Mouse (Mus musculus): ENCODE measurements around the gene Sytl2. TPM values are rescaled to one million over a fixed set of nuclear protein-coding genes. Genes with fewer than 3 reads are reported as not detected.

The Sytl2 gene
- polyA plus RNA-seq, 1 experiment from 2014 or later, result 0.42 TPM

DNA sequence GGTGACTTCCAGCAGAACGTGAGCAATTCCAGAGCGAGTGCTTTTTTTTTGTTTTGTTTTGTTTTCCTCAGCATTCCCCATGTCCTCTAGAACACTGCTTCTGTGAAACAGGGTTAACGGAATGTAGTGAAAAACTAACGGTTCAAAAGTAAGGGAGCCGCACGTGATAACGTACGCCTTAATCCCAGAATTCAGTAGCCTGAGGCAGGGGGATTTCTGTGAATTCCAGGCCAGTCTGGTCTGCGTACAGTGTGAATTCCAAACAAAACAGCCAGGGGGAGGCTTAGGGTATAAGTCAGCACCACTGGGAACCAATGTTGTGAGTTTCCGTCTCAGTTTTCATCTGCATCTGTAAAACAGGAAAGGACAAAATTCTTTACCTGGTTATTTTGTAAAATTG lies 155.5 kb downstream of the Sytl2 start:
- Histone ChIP-seq H3K4me3 (ENCODE audit: low read depth, low read length) (peak overlapping the region; percentile 73), H3K9me3 (ENCODE audit: low read length) (no peaks in the 10 kb centered on the region), H3K36me3 (replicated peaks; ENCODE audit: insufficient read depth, low read length) (peaks cover 17% of the 10 kb centered on the region), H3K9ac (replicated peaks) (peak overlapping the region; percentile 74), H3K4me1 (ENCODE audit: insufficient read depth) (peaks cover 15% of the 10 kb centered on the region), H3K27me3 (ENCODE audit: insufficient read depth, low read length) (no peaks in the 10 kb centered on the region), H3K4me2 (ENCODE audit: low read depth, low read length) (peak overlapping the region; percentile 90), H3K27ac (ENCODE audit: low read depth) (peak overlapping the region; percentile 86)
- WGBS (ENCODE audit: insufficient replicate concordance), result 4% methylated on average over 10 of the region's 10 CpGs
- no peak for DNase-seq
- TF ChIP-seq EP300 (IDR thresholded peaks at IDR 0.05; ENCODE audit: low read depth) (no peak), CTCF (IDR thresholded peaks at IDR 0.05; ENCODE audit: low read depth) (peak; percentile 27)
- ATAC-seq, result peak; percentile 39

Other genes starting within 250 kb of the Sytl2 start
- 29.9 and 30.6 TPM in 2 replicates for gene Picalm, start 172.0 kb upstream of the Sytl2 start, polyA plus RNA-seq (2015; fragmentation: Nextera tagmentation; extraction: Ambion mirVana)
- not detected in 2 replicates for gene Ccdc83, start 36.5 kb upstream of the Sytl2 start, polyA plus RNA-seq (2015; fragmentation: Nextera tagmentation; extraction: Ambion mirVana)
- gene Ccdc89, start 124.3 kb downstream of the Sytl2 start, polyA plus RNA-seq (2015; fragmentation: Nextera tagmentation; extraction: Ambion mirVana), result 0.09 and 0.19 TPM in 2 replicates
- 11.1 and 11.5 TPM in 2 replicates for gene Crebzf, start 140.5 kb downstream of the Sytl2 start, polyA plus RNA-seq (2015; fragmentation: Nextera tagmentation; extraction: Ambion mirVana)
- 59.9 and 67.3 TPM in 2 replicates for gene Tmem126a, start 155.0 kb downstream of the Sytl2 start, polyA plus RNA-seq (2015; fragmentation: Nextera tagmentation; extraction: Ambion mirVana)
- 11.2 and 11.3 TPM in 2 replicates for gene Tmem126b, start 173.7 kb downstream of the Sytl2 start, polyA plus RNA-seq (2015; fragmentation: Nextera tagmentation; extraction: Ambion mirVana)
- 0.41 and 0.47 TPM in 2 replicates for gene Dlg2, start 174.4 kb downstream of the Sytl2 start, polyA plus RNA-seq (2015; fragmentation: Nextera tagmentation; extraction: Ambion mirVana)